19 mouse cellular contexts compared by ENCODE assay signal in genomic region chr4:27787070-27787469, GRCm38 (mm10).
DNase-seq lines count a peak whose midpoint lies in the region; ATAC-seq and TF ChIP-seq lines count a peak whose summit lies in the region.
"Had no signal": no experiment of that assay in that cellular context is flagged by ENCODE, and none has a peak within 500 bp of the region (broad histone marks: within the 10 kb centered on the region; RNA-seq: fewer than 3 reads in every experiment).

No protein-coding gene starts in this region.

- H3K4me3 ChIP-seq in lung, embryonic 14.5 days (ENCODE audit: low read depth, low read length): no peak overlapping the region
- no peak overlapping the region for H3K4me3 ChIP-seq in forebrain, embryonic 12.5 days (replicated peaks)
- H3K4me3 ChIP-seq: embryonic facial prominence, embryonic 15.5 days; liver, embryonic 12.5 days; megakaryocyte, embryonic 14.5 days had no signal

- H3K4me2 ChIP-seq in lung, embryonic 14.5 days: no peak overlapping the region
- H3K4me2 ChIP-seq in forebrain, embryonic 12.5 days: no peak overlapping the region
- H3K4me2 ChIP-seq: embryonic facial prominence, embryonic 15.5 days; liver, embryonic 12.5 days had no signal

- no peak overlapping the region for H3K27ac ChIP-seq in lung, embryonic 14.5 days (ENCODE audit: low read depth)
- H3K27ac ChIP-seq in forebrain, embryonic 12.5 days: no peak overlapping the region
- H3K27ac ChIP-seq: embryonic facial prominence, embryonic 15.5 days; liver, embryonic 12.5 days had no signal

- H3K27me3 ChIP-seq in lung, embryonic 14.5 days (ENCODE audit: insufficient read depth, low read length): no peaks in the 10 kb centered on the region
- no peaks in the 10 kb centered on the region for H3K27me3 ChIP-seq in forebrain, embryonic 12.5 days
- H3K27me3 ChIP-seq: CH12.LX; embryonic facial prominence, embryonic 15.5 days; liver, embryonic 12.5 days; megakaryocyte, embryonic 14.5 days had no signal

- no peaks in the 10 kb centered on the region for H3K4me1 ChIP-seq in lung, embryonic 14.5 days (ENCODE audit: insufficient read depth)
- no peaks in the 10 kb centered on the region; the same call in 1 of the 2 replicates for H3K4me1 ChIP-seq in forebrain, embryonic 12.5 days
- H3K4me1 ChIP-seq: embryonic facial prominence, embryonic 15.5 days; liver, embryonic 12.5 days; megakaryocyte, embryonic 14.5 days had no signal

- H3K36me3 ChIP-seq in lung, embryonic 14.5 days (ENCODE audit: insufficient read depth): no peaks in the 10 kb centered on the region
- H3K36me3 ChIP-seq in forebrain, embryonic 12.5 days (replicated peaks): no peaks in the 10 kb centered on the region
- H3K36me3 ChIP-seq: embryonic facial prominence, embryonic 15.5 days; liver, embryonic 12.5 days had no signal

- WGBS in lung, embryonic 14.5 days: 16% methylated on average over 4 of the region's 4 CpGs
- 45% methylated on average over 4 of the region's 4 CpGs for WGBS in forebrain, embryonic 12.5 days

- peak; percentile 40 for DNase-seq in lung, embryonic 14.5 days
- DNase-seq in lung, adult 18-20 months: no peak
- DNase-seq in forelimb bud, embryonic 11.5 days (ENCODE audit: low read depth, low spot score): peak; percentile 29
- DNase-seq in mesoderm, embryonic 11.5 days (ENCODE audit: low read depth, low spot score): peak; percentile 82
- DNase-seq in retina, postnatal 1 day: peak; percentile 1
- DNase-seq in ovary, postnatal 14 days (ENCODE audit: low spot score): no peak
- no peak for DNase-seq in cerebellum, postnatal 25 days
- DNase-seq: adrenal gland, postnatal 25 days; cerebellum, adult 9-11 months; heart, adult 11 months; kidney, adult 2 months; kidney, postnatal 25 days; right cerebral cortex, postnatal 14 days had no signal

- no peak; the same call in 1 of the 2 replicates for ATAC-seq in lung, embryonic 14.5 days (ENCODE audit: insufficient read depth)
- ATAC-seq in forebrain, embryonic 12.5 days (ENCODE audit: low FRiP score): no peak
- ATAC-seq: liver, embryonic 12.5 days; lung, postnatal 0 days had no signal

- no peak overlapping the region for H3K9ac ChIP-seq in lung, embryonic 14.5 days
- no peak overlapping the region for H3K9ac ChIP-seq in forebrain, embryonic 12.5 days
- H3K9ac ChIP-seq: embryonic facial prominence, embryonic 15.5 days; liver, embryonic 12.5 days had no signal

- no peak for TF ChIP-seq CTCF in lung, embryonic 14.5 days (IDR thresholded peaks at IDR 0.05; ENCODE audit: low read depth)

- no peaks in the 10 kb centered on the region for H3K9me3 ChIP-seq in lung, embryonic 14.5 days (ENCODE audit: low read depth, low read length)
- H3K9me3 ChIP-seq in forebrain, embryonic 12.5 days: no peaks in the 10 kb centered on the region
- H3K9me3 ChIP-seq: embryonic facial prominence, embryonic 15.5 days; liver, embryonic 12.5 days; megakaryocyte, embryonic 14.5 days had no signal

Comparison
In these comparisons a context has a peak if more than half of its experiments do, and no peak if none do; other contexts are left out.
1. DNase-seq: peak in lung, embryonic 14.5 days (single experiment), forelimb bud, embryonic 11.5 days (single experiment), mesoderm, embryonic 11.5 days (single experiment) and retina, postnatal 1 day (single experiment); none in lung, adult 18-20 months (0 of 2), ovary, postnatal 14 days (single experiment) and cerebellum, postnatal 25 days (0 of 2).